Mouse (Mus musculus): ENCODE measurements around the gene Nell2.

Gene Nell2

DNA sequence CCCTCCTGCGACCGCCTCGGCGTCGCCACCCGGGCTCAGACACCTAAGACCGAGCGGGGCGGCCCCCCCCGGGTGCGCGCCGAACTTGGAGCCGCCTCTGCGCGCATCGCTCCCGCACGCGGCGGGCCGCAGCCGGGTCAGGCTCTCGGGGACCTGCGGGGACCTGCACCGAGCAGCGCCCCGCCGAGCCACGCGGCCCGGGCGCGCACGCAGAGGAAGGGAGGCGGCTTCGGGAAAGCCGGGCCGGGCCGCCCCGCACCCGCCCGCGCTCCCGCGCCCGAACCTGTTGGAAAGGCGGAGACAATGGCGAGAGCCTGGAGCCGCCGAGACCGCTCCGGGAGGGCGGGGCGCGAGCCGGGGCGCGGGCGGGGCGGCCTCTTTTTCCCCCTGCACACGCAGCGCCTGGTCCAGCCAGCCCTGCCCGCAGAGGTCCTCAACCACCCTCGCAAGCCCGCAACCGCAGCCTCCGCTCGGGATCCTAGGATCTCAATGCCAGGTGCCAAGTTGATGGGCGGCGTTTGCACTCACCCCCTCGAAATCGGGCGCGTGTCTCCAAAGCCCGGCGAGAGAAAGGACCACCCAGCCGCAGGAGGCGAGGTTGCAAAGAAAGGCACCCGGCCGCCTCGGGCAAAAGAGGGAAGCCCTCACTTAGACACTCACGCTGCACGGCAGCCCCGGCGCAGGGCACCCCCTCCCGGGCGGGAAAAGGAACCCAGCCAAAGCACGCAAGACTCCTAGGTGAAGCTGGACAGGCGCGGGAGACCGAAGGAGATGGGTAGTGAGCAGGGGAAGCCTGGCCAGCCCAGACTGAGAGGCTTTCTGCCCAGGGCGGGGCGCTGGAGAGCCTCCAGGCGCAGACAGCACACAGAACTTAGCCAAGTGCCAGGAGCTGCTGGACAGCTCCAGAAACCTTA lies at the start of gene Nell2:
Nell2 (minus strand) TSS at position 612 of the 914 bp plus-strand sequence.
- peak; percentile 5 for DNase-seq (ENCODE audit: low read depth)

DNA sequence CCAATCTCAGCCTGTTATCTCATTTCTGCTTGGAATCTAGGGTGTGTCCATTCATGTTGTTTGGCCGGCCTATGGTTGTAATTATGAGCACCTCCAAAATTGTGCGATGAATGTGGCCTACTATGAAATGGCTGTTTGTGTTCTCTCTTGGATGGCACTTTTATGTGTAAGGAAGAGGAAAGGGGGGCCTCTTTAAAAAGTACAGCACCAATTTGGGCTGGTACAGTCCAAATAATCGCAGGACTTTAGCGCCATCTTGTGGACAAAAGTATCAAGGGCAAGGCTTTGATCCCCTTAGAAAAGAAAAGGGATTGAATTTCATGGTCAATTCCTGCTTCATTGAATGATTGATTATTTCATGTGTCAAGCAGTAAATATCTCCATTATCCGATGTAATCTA lies 46.3 kb upstream of the Nell2 start:
- peak; percentile 24 for DNase-seq (ENCODE audit: low read depth)

DNA sequence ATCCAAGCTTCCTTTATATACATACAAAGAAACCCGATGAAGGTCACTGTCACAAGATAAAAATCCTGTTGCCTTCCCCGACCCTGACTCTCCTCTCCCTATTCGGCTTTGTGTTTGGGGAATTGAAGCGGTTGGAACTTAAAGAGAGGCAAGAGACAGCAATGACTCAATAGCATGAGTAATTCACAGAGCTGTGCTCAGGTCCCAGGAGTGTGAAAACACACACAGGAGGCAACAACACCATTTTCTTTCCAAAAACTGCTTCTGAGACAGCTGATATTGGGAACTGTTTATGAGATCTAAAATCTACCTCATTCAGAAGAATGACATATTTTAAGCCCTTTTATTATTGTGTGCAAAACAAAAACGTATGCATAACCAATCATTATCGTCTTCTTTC lies 41.2 kb upstream of the Nell2 start:
- no peak for DNase-seq (ENCODE audit: low read depth)

DNA sequence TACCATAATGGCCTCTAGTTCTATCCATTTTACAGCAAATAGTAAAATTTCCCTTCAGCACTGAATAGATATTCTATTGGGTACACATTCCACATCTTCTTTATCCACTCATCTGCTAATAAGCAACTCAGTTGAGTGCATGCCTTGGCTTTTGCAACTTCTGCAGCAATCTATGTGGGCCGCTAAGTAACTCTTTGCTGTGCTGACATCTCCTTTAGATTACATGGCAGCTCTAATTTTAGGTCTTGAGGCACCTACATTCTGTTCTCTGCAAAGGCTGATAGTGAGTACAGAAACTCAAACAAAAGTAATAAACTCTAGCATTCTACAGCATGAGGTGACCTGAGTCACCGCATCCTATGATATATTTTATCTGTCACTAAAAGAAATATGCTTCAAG lies 36.8 kb upstream of the Nell2 start:
- DNase-seq (ENCODE audit: low read depth) = no peak

DNA sequence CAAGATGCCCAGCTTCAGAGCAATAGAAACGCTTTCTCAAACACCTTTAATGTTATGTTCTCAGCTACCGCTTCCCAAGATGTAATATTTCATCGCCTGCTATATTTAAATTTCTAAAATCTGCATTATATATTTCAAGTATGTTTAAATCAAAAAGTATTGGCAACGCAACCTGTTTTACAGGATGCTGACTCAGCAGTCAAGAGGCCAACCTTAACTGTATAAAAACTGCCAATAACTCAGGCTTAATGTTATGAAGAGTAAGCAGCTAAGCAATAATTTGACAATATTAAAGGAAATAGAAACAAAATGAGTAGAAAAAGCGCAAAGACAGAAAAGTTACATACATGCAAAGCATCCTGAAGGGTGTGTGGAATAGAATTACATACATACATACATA lies 32.9 kb upstream of the Nell2 start:
- no peak for DNase-seq (ENCODE audit: low read depth)

DNA sequence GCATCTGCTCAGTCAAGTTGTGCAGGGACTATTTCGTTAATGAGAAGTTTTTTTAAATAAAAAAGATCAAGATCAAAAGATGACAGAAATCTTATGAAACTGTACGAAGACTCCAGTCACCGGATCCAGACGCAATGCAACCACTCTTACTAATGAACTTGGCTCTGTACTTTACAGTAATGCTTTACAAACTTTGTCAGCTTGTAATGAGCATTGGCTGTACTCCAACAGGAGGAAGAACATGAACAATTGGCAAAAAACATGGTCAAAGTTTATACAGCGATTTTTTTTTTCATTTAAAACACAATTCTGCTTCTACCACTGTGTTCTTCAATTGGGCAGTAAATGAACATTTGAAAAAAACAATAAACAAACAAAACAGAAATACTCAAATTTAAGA lies 21.7 kb upstream of the Nell2 start:
- DNase-seq (ENCODE audit: low read depth) = no peak

DNA sequence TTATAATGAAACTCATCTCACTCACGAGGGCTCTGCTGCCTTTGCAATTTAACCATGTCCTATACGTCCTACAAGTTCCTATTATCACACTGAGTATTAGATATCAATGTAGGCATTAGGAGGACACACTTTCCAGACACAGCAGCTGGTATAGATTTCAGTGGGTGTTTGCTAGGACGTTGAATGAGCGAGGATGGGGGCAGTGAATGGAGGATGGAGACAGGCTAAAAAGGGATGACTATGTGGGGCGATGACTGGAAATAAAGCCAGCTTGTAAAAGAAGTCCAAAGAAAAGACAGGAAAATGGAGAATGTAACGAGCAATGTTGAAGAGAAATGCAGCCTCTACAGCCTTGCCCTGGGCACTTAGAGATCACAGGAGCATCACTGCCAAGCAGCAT lies 14.3 kb upstream of the Nell2 start:
- no peak for DNase-seq (ENCODE audit: low read depth)

DNA sequence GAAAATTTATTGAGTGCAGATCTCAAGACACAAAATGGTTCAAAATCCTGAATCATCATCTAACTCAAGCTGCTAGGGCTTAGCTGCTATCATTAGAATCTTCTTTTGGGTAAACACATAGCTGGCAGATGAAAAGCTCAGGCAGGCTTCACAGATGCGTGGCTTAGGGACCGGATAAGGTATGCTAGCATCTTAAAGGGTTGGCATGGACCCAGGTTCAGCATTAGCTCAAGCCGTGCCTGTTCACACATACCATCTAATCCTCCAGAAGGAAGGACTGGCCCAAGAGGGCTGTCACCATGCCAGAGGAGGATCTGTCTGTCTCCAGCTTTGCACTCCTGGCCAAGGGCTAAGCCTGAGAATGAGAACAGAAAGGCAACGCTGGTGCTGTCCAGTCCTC lies 8.4 kb upstream of the Nell2 start:
- DNase-seq (ENCODE audit: low read depth) = no peak

DNA sequence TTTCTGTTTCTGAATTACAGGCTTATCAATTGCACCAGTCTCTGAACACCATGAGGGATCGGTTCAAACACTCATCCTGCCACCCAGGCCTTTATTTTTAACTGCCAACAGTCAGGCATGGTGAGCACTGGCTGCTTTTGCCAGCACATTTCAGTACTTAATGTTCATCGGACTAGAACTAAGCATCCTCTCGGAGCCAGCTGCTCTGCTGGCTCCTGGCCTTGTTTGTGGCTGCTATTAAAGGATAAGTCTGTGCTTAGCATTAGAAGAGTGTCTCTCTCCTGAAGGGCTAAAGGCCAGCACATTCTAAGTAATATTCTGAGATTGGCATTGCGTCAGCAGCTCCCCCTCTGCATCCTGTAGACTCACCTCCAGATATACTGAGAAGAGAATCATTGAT lies 7.9 kb upstream of the Nell2 start:
- DNase-seq (ENCODE audit: low read depth) = no peak

DNA sequence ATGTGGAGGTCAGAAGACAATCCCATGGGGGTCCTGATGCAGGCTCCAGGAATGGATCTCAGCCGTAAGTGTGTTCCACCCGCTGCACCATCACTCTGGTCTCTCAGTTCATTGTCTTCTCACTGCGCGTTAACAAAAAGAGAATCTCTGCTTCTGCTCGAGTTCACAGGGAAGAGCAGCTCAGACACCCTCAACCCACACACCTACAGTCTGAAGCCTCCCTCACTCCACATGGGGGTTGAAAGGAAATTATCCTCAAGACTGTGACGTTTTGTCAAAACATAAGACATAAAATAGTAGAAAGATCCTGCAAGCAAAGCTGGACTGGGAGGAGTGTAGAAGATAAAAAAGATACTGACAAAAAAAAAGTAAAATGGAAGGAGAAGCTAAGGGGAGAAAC lies 6.3 kb upstream of the Nell2 start:
- no peak for DNase-seq (ENCODE audit: low read depth)

DNA sequence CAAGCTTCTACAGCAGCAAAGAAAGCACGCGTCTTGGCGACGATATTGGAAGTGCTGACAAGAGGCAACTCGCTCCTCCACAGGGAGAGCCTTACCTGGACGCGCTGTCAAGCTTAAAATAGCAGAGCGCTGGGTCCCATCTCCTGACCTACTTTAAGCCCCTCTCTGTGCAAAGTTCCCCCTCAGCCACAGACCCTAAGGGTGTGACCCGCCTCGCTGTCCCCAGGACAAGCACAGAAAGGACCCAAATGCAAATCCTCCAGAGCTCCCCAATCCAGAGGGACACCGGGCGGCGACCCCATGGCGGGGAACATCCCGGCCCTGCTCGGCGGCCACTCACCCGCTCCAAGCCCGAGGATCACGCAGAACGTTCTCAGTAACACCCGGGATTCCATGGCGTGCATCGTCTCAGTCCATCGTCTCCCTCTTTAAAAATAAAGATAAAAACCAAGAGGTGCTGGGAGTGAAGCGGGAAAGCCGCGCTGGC lies 855 bp downstream of the Nell2 start:
- no peak for DNase-seq (ENCODE audit: low read depth)

DNA sequence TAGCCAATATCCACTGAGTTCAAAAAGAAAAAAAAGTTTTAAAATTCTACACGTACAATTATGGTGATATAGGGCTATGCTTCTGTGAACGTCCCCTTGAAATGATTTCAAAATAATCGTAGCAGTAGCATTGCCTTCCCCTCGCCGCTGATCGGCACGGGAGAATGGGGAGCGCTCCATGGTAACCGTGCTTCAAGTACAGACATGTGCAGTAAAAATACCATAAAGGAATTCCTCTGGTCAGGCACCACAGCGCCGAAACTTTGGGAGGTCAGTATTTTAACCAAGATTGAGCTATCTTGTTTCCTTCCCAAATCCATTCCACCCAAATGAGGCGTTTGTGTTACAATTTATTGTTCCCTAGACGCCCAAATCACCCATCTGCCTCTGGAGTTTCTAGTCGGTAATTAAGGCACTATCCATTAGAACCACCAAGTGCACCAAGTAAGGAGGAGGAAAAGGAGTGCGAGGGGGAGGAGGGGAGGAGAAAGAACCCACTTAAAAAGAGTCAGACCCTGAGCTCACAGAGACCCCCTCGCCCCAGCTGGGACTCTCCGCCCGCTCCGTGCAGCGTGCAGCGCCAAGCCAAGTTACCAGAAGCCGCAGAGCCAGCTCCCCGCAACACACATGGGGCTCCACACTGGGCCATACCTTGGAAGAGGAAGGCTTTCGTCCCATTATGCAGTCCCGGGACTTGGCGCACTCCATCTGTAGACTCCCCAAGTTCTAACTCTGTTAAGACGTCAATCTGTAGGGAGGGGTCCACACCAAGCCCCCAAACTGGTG lies 1.5 kb downstream of the Nell2 start:
- no peak for DNase-seq (ENCODE audit: low read depth)

DNA sequence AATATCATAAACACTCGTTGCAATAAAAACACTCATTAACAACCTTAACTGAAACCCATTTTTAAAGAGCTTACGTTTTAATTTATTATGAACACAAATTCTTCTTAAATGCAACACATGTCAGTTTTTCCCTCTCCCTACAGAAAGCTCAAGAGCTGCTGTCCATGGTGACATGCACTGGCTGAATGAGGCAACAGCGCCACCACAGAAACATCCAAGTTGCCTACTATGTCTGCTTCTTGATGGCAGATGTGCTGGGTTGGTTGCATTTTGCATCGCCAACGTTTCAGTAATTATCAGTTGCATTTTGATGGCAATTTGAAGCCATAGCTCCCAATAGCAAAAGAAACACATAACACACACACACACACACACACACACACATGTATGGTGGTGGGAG lies 2.4 kb downstream of the Nell2 start:
- peak; percentile 2 for DNase-seq (ENCODE audit: low read depth)

DNA sequence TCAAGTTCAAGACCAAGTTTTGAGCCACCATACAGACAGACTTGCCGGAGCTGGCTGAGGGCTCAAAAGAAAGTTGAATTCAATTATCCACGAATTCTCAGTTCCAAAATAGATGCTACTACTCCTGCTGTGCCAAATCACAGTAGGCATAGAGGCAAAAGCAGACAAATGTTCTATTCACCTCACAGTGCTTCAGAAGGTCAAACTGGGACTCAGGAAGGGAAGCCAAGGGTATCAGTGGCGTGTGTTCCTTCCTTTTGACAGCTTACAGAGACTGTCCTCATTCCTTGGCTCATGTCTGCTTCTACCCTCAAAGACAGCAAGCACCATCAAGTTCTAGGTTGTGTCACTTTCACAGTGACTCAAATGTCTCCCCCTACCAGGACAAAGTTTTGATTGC lies 10.2 kb downstream of the Nell2 start:
- no peak for DNase-seq (ENCODE audit: low read depth)

DNA sequence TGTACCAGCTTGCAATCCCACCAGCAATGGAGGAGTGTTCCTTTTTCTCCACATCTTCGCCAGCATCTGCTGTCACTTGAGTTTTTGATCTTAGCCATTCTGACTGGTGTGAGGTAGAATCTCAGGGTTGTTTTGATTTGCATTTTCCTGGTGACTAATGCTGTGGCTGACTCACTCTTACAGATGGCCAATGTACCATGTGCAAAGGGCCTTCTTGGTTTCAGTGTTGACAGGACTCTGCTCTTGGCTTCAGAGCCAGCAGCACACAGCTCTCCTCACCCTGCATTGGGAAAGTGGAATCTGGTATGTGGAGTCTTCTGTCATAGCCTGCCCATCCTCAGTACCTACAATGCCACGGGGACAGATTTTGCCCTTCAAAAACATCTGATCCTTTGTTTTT lies 15.1 kb downstream of the Nell2 start:
- peak; percentile 46 for DNase-seq (ENCODE audit: low read depth)

DNA sequence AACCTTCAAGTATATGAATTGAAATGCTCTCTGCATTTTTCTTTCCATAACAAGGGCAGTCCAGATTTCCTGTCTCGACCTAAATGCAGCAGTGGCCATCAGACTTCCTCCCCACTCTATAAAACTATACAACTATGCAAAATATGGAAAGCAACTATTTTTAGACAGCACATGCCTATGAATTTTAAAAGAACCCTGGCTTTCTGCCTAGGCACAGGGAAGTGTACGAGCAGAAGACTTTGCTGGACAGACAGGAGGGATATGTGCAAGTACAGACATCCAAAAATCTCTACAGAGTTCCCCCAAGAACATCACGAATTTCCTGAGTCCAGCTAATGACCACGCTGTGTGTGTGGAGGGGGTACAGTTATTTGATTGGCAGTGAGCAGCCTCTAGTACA lies 32.7 kb downstream of the Nell2 start:
- no peak for DNase-seq (ENCODE audit: low read depth)

DNA sequence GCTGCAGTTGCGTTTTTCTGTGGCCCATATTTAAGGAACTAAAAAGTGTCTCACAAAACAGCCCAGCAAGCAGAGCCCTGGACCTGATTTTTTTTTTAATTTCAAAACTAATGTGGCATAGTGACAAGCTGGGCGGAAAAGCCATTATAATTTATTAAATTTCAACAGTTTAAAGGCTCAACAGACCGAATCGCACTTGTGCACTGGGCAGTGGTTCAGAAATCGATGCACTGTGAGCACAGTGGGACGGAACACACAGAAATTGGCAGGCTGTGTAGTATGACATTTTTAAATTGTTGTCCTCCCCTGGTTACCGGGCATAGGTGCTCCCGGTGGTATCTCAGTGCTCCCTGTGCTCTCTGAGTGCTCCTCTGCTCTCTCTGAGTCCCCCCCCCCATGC lies 33.2 kb downstream of the Nell2 start:
- DNase-seq (ENCODE audit: low read depth) = no peak

DNA sequence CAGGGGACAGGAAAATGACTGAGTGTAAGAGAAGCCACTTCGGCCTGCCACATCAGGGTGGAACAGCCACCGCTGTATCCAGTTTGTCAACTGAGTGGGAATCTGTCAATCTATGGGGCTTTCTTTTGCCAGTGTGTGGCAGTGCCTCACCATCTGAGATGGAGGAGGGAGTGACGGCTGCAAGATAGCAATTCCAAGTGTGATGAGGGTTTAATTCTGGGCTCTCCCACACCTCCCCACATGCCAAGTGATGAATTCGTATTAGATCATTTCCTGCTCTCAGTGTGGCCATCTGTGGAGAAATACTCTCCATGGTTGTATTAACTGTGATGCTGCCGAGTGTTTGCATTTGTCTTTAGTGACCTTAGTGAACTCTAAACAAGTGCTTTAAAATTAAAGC lies 36.2 kb downstream of the Nell2 start:
- no peak for DNase-seq (ENCODE audit: low read depth)

DNA sequence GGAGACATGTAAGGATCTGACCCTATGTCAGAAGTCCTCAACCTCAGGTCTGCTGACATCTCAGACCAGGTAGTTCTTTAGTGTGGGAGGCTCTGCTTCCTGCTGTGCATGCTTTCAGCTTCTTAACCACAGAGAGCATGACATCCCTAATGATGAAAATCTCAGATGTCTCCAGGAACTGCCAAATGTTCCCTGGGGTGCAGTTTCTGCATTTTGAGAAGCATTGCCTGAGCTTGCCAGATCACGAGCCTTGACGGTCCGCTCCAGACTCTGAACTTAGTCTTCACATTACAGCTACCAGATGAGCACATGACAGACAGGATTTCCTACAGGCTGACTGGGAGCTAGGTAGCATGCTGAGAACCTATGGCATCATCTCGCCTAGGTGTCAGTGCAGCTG lies 39.2 kb downstream of the Nell2 start:
- no peak for DNase-seq (ENCODE audit: low read depth)

DNA sequence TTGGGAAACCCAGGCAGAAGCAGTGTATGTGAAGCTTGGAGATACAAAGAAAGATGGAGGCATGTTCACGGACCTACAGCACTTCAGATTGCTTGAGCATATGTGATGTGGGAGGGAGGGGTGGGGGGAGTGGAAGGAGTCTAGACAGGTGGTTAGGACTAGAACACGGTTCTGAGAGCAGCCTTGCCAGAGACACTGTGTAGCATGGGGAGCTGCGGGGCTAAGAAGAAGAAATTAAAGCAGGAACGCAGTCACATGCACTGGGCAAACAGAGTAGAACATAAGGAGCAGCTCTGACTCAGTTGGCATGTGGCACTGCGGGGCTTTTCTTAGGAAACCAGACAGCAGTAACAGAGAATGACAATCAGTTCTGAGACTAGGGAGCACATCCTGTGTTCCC lies 40.4 kb downstream of the Nell2 start:
- DNase-seq (ENCODE audit: low read depth) = no peak

DNA sequence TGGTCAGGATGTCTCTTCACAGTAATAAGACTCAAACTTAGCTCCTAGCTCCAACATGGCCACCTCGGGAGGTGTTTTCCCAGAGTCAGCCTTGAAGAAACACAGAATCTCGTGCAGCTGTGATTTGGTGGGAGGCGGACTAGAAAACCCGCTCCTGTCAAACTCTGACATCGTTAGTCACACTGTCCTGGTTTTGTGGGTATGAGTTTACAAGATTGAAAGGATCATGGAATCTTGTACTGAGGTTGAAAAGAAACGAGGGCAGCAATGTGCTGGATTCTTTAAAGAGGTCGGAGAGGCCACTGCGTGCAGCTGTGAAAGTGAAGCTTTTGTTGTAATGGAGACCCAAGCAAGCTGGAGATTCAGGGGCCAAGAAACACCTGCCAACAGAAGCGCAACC lies 46.4 kb downstream of the Nell2 start:
- no peak for DNase-seq (ENCODE audit: low read depth)

DNA sequence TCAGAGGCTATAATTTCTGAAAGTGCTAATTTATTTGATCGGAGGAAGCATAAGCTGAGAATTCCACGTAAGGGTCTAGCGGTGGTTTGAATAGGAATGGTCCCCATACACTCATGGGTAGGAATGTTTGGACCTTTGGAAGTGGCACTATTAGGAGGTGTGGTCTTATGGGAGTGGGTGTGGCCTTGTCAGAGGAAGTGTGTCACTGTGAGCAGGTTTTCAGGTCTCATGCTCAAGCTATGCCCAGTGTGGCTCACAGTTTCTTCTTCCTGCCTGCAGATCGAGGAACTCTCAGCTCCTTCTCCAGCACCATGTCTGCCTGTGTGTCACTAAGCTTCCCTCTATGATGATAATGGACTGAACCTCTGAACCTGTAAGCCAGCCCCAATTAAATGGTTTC lies 46.8 kb downstream of the Nell2 start:
- DNase-seq (ENCODE audit: low read depth) = no peak

DNA sequence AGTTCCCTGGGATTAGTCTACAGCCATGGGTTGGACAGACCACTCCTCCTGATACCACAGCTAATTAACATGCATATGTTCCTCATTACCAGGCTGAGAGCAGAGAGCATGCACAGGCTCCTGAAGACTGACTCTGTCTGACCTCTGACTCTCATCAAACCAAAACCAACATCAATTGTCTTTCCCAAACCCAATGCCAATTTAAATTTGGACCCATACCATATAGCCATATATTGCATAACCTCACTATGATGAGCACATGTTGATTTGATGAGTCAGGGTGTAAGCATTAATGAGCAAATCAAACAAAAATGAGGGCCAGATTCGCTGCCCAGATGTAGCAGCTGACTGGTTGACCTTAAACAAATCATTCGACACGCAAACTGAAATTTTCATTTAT lies 51.9 kb downstream of the Nell2 start:
- DNase-seq (ENCODE audit: low read depth) = peak; percentile 3
